Mouse (Mus musculus) embryo, embryonic 11.5 days (tissue): ENCODE measurements around the gene Nqo2.
"Not testable (repeated sequence)": the region's sequence is repeated elsewhere in the genome, so short reads cannot be mapped to it uniquely, and the experiment has no call there.

Experiments used
- DNase-seq: peaks from one replicate; pipeline ENCODE4 v3.0.0-alpha.2; 2012; ENCODE audit warnings: low read depth, low spot score

Gene Nqo2

GRCm38 (mm10) chr13:33964206-33965046, at the start of gene Nqo2:
Nqo2 (plus strand) TSS chr13:33964687.
- DNase-seq = peak; percentile 60

- no peak for DNase-seq
These were observed 43.4 kb upstream of the Nqo2 start for GRCm38 (mm10) chr13:33921041-33921440.

DNA sequence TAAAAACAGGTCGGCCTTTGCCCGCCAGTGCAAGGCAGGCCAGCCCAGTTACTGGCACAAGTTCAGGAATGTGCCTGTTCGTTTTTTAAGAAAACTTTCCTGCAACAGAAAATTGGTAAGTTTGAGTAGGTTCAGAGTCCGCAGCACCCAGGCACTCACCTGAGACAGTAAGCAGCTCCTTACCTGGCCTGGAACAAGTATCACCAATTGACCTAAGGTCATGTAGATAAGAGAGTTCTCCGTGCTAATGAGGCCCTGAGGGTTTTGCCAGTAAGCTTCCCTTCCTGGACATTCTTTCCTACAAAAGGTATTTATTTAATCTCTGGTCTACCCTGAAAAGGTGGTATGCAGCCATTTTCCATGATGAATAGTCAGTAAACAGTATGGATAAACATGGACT, 42.8 kb upstream of the Nqo2 start:
- DNase-seq = no peak

DNA sequence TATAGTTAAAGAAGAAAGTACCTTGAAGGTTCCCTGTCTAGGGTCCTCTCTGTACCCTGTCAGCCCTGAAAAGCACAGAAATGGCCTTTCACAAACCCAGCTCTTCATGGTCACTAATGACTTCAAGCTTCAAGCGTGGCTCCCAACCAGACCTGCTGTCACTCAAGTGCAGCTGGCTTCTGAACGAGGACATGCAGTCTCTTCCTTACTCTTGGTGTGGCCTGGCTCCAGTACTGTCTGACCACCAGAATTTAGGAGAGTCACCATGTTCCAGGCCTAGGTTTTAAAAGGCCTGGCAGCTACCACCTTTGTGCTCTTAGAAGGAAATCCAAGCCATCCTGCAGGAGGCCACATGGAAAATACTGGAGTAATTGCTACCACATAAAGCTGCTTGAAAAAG, 34.2 kb upstream of the Nqo2 start:
- DNase-seq = no peak

GRCm38 (mm10) chr13:33930912-33931311, 33.6 kb upstream of the Nqo2 start:
- no peak for DNase-seq

DNA sequence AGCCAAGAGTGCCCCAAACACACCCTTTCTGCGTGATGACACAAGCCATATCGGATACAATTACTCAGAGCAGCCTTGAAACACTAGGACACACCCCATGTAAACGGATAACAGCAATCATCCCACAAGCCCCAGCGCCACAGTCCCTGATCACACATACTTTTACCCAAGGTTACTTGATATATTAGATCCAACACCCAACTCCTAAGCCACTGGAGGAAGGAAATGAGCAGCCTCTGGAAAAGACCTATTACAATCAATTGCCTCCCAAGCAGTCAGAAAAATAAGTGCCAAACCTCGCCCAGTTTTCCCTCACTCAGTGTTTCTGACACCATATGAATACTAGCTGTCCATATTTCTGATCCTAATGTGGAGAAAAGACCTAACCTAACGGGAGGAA, 29.7 kb upstream of the Nqo2 start:
- DNase-seq = no peak

- peak; percentile 19 for DNase-seq
These were observed 28.9 kb upstream of the Nqo2 start for GRCm38 (mm10) chr13:33935465-33936181.

DNA sequence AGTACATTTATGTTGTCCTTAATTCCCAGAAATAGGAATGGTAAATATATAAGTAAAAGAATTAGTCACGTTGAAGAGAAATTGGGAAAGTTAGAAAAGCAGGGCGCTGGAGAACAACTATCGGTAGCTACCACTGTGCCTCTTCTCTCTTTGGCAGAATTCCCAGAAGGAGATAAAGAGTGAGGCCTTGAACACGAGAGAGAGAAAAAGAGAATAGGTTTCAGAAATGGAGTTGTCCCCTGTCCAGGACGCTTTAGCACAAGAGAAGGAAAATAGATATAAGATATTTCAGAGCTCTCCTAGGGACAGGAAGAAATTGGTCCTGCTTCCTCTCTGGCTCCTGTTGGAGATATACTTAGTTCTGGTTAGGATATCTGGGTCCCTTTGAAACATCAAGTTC, 27.3 kb upstream of the Nqo2 start:
- DNase-seq = no peak

- DNase-seq = not testable (repeated sequence)
These were observed 26.9 kb upstream of the Nqo2 start for GRCm38 (mm10) chr13:33937587-33937986.

DNA sequence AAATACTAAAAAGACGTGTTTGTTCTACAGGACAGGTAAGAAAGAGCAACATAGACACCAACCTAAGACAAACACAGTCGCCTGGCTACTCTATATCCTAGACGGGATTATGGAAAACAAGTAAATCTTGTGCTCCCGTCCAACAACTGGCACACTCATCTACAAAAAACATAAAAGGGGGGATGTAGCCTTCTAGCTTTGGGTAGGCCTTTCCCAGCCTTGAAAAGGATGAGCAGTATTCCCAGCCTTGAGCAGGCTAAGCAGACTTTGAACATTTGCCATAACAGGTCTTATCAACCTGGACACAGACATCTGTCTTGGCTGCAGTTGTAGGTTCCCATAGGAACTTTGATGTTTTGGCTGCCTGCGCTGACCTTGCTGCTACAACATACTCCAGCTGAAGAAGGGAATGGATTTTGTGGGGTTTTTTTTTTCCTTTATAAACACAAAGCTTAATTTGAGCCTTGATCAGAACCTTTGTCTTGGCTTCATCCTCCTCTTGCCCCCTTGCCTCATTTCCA, 23.1 kb upstream of the Nqo2 start:
- DNase-seq = no peak

- DNase-seq = peak; percentile 14
These were observed 22.2 kb upstream of the Nqo2 start for GRCm38 (mm10) chr13:33942212-33942779.

DNA sequence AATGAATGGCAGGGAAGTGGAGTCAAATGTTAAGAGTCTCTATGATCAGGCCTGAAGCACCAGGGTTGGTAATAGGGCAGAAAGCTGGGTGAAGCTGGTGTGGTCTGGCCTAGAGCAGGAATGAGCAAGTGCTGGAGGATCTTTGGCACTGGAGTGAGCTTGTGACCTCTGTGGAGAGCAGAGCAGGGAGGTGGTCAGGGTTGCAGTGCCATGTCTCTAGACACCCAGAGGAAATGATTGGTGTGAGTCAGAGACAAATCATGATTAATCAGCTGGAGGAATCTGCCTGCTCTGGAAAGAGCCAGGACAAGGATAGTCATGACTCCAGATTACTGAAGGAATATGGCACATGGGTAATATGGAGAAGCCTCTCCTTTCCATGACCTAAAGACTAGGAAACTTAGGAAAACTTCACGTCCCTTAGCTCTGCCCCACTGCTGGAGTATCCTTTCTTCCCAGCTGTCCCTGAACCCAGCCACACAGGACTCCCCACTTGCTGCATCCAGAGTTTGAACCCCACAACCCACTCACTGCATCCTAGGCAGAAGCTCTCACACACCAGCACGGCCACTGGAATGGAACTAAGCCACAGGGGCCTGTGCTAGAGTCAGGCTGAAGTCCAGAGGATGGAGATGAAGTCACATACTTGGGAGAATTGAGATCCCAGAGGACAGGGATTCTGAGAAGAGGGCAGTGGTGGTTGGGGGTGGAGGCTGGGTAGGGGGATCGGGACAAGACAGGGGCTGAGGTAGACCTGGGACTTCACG, 13.0 kb upstream of the Nqo2 start:
- DNase-seq = no peak

DNA sequence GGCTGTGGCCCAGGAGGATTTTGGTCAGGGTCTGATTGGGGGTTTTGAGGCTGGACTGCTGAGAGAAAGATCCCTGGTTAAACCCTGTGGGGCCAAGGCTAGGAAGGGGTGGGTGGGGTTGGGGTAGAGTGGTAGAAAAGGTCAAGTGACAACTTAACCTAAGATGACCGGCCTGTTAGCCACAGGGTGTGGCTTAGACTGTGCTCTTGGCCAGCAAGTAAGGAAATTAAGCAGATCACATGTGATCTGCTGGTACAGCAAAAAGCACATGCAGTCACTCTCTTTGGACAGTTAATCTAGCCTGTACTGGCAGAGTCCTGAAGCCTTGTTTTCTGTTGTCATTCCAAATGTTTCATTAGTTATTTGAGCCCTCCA, 12.4 kb upstream of the Nqo2 start:
- DNase-seq = no peak

DNA sequence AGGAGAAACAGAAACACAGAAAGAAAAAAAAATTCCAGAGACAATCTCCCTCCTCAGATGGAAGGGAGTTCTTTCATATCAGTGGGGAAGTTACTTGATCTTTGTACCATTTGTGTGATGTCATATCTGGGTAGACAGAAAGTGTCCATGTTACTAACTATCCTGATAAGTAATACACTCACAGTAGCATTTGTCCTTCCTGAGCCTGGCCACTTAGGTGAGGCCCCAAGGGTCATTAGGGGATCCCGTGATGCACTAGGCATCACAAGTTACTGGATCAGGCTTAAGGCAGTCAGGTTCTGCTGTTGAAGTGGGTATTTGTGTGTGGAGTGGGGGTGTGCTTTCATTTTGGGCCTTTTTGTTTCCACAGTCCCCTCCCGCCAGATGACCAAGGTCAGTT, 11.5 kb upstream of the Nqo2 start:
- DNase-seq = no peak

GRCm38 (mm10) chr13:33956571-33957421, 7.7 kb upstream of the Nqo2 start:
- DNase-seq = peak; percentile 24

DNA sequence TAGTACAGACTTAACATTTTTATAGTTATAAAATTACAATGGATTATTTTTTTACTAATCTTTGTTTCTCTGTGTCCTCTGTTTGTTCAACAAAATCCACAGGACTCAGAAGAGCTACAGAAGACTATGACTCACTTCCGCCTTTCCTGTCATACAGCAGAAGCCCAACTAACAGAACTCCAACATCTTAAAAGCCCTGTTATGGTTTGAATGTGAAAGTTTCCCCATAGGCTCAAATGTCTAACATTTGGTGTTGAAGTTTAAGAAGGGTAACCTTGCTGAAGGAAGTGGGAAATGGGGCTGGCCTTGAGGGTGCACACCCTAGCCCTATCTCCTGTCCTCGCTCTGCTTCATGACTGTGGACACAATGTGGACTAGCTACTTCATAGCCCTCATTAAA, 4.7 kb upstream of the Nqo2 start:
- DNase-seq = no peak

DNA sequence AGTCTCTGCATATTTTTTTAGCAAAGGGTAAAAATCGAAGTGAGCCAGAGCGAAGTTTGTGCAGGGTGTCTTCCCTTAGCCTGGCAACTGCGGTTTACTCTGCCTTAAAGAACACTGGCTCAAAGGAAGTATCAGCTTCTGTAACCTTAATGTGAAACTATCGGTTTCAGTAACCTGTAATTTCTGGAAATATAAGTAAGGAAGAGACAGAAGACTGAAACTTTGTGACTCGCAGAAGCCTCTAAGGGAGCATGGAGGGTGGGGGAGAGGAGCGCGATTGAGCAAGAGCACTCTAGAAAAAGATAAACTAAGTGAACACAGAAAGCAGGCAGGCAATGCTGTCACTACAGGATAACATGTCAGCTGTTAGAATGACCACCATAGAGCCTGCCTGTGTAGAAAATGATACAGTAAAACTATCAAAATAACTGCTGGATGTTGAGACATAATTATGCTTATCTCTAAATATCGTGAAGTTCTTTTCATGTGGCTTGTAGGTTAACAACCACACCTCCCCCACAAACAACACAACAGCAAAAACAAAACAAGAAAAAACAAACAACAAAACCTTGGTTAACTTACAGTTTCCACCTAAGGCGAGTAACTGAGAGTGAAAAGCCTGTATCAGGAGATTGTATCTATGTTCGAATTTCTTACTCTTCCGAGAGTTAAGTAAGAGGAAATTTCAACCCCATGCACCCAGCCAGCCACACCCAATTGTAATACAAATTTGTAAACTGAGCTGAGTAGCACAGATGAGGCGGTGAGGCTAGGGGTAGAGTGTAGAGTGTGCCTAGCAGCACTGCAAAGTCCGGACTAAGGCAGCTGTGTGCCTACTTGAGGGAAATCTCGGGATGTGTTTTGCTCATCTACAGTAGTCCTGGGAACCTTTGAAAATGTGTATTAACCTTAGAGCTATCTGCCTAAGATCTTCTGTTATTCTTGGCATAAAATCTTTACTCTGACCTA, 853 bp downstream of the Nqo2 start:
- DNase-seq = peak; percentile 3

DNA sequence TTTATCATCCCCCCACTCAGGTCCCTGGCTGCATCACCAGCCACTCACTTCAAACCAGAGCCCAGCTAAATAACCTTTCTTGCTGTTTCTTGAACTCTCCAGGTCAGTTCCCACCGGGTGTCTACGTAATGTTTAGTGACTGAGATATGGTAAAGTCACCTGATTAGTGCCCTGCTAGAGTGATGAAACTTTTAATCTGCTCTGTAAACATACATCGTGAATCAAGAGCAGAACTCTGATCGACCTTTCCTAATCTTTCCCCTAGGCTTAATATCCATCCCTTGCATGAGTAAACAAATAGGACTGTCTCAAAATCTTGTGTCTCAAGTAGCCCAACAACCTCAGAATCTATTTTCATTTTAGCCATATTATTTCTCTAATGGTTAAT, 1.5 kb downstream of the Nqo2 start:
- DNase-seq = no peak

DNA sequence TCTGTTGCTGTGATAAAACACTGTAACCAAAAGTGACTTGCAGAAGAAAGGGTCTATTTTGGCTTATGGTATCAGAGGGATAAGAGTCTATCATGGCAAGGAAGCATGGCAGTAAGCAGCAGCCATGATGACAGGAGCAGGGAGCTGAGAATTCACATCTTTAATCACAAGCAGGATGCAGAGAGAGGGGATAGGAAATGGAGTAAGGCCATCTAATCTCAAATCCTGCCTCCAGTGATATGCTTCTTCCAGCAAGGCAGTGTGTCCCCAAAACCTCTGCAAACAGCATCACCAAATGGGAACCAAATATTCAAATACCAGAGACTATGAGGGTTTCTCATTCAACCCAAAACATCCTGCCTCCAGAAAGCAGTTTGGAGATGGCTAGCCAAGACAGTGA, 2.1 kb downstream of the Nqo2 start:
- no peak for DNase-seq

GRCm38 (mm10) chr13:33989625-33990024, 25.1 kb downstream of the Nqo2 start:
- no peak for DNase-seq
